Mouse (Mus musculus): ENCODE results near the gene Casp6. TPM values are rescaled to one million over a fixed set of nuclear protein-coding genes. Genes with fewer than 3 reads are reported as not detected.

Casp6 gene
- polyA plus RNA-seq, 1 experiment from 2014 or later = 87.4 TPM

- WGBS = 86% methylated on average over 4 of the region's 4 CpGs
- no peaks in the 10 kb centered on the region for H3K9me3 ChIP-seq
- no peak overlapping the region for H3K4me3 ChIP-seq
Measured at GRCm38 (mm10) chr3:129953296-129953695, 52.1 kb downstream of the Casp6 start.

GRCm38 (mm10) chr3:129962533-129962932 lies 61.3 kb downstream of the Casp6 start:
- ATAC-seq (ENCODE audit: borderline replicate concordance, extremely low read depth, low FRiP score, low TSS enrichment) = no peak
- 67% methylated on average over 8 of the region's 8 CpGs for WGBS
- Histone ChIP-seq H3K4me2 (no peak overlapping the region), H3K27ac (no peak overlapping the region), H3K9ac (no peak overlapping the region), H3K4me1 (no peaks in the 10 kb centered on the region), H3K36me3 (no peaks in the 10 kb centered on the region), H3K4me3 (no peak overlapping the region), H3K9me3 (no peaks in the 10 kb centered on the region), H3K27me3 (0 out of 2 replicates have a peak, but pooled peaks cover 2% of the 10 kb centered on the region)

More at GRCm38 (mm10) chr3:129953296-129953695, 52.1 kb downstream of the Casp6 start:
- Histone ChIP-seq H3K4me1 (no peaks in the 10 kb centered on the region), H3K36me3 (no peaks in the 10 kb centered on the region), H3K4me2 (no peak overlapping the region), H3K27me3 (no peaks in the 10 kb centered on the region), H3K27ac (no peak overlapping the region), H3K9ac (no peak overlapping the region)
- ATAC-seq (ENCODE audit: borderline replicate concordance, extremely low read depth, low FRiP score, low TSS enrichment) = no peak

Other genes starting within 250 kb of the Casp6 start
- gene Egf, start 146.1 kb upstream of the Casp6 start, polyA plus RNA-seq (2015; fragmentation: Nextera tagmentation; extraction: Ambion mirVana) = 0.96 and 1.3 TPM in 2 replicates
- not detected in 2 replicates for gene Lrit3, start 97.4 kb upstream of the Casp6 start, polyA plus RNA-seq (2015; fragmentation: Nextera tagmentation; extraction: Ambion mirVana)
- 0.15 TPM in 1 of 2 replicates, not detected in the other for gene Rrh, start 78.8 kb upstream of the Casp6 start, polyA plus RNA-seq (2015; fragmentation: Nextera tagmentation; extraction: Ambion mirVana)
- gene Gar1, start 70.0 kb upstream of the Casp6 start, polyA plus RNA-seq (2015; fragmentation: Nextera tagmentation; extraction: Ambion mirVana) = 82.9 and 92.0 TPM in 2 replicates
- 19.8 and 22.2 TPM in 2 replicates for gene Cfi, start 65.5 kb upstream of the Casp6 start, polyA plus RNA-seq (2015; fragmentation: Nextera tagmentation; extraction: Ambion mirVana)
- 38.7 and 39.1 TPM in 2 replicates for gene Pla2g12a, start 22.8 kb upstream of the Casp6 start, polyA plus RNA-seq (2015; fragmentation: Nextera tagmentation; extraction: Ambion mirVana)
- 3.3 and 4.9 TPM in 2 replicates for gene Mcub, start 68.8 kb downstream of the Casp6 start, polyA plus RNA-seq (2015; fragmentation: Nextera tagmentation; extraction: Ambion mirVana)
- gene Sec24b, start 160.1 kb downstream of the Casp6 start, polyA plus RNA-seq (2015; fragmentation: Nextera tagmentation; extraction: Ambion mirVana) = 28.6 and 29.8 TPM in 2 replicates
- gene Col25a1, start 230.1 kb downstream of the Casp6 start, polyA plus RNA-seq (2015; fragmentation: Nextera tagmentation; extraction: Ambion mirVana) = 14.5 and 17.5 TPM in 2 replicates

Measured in lung, embryonic 15.5 days (tissue).